15 mouse cellular contexts compared by ENCODE assay signal in the genomic region with DNA sequence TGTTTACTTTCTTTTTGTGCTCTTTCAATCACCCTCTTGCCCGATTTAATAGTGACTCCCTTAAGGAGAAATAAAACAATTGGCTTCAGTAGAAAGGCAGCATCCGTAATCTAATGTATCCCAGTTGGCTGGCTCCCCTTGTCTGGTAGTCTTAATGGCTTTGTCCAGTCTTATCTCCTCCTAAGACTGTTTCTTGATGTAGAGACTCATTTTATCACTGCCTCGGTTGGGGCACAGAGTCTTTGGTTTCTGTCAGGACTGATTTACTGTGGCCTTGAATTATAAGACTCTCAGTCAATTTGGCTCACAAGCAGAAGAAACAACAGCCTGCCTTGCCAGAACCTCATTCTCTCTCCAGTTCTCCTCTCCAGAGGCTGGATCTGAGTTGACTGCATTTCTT.
"Had no signal": no experiment of that assay in that cellular context is flagged by ENCODE, and none has a peak within 500 bp of the region (broad histone marks: within the 10 kb centered on the region; RNA-seq: fewer than 3 reads in every experiment).

No protein-coding gene starts in this region.

- H3K9me3 ChIP-seq: limb, embryonic 15.5 days; liver, embryonic 12.5 days; neural tube, embryonic 13.5 days had no signal

- H3K4me3 ChIP-seq: limb, embryonic 15.5 days; liver, embryonic 12.5 days; midbrain, embryonic 12.5 days; neural tube, embryonic 13.5 days had no signal

- H3K27ac ChIP-seq: limb, embryonic 15.5 days; liver, embryonic 12.5 days; midbrain, embryonic 12.5 days; neural tube, embryonic 13.5 days had no signal

- H3K4me1 ChIP-seq: limb, embryonic 15.5 days; liver, embryonic 12.5 days; midbrain, embryonic 12.5 days; neural tube, embryonic 13.5 days had no signal

- H3K4me2 ChIP-seq: limb, embryonic 15.5 days; liver, embryonic 12.5 days; midbrain, embryonic 12.5 days; neural tube, embryonic 13.5 days had no signal

- H3K9ac ChIP-seq: limb, embryonic 15.5 days; liver, embryonic 12.5 days; midbrain, embryonic 12.5 days; neural tube, embryonic 13.5 days had no signal

- H3K36me3 ChIP-seq: limb, embryonic 15.5 days; liver, embryonic 12.5 days; midbrain, embryonic 12.5 days; neural tube, embryonic 13.5 days had no signal

- H3K27me3 ChIP-seq: limb, embryonic 15.5 days; liver, embryonic 12.5 days; midbrain, embryonic 12.5 days; neural tube, embryonic 13.5 days had no signal

- DNase-seq: kidney, adult 8-10 months; kidney, postnatal 36 days; layer of hippocampus, adult 9-11 months; layer of hippocampus, postnatal 36 days; lung, postnatal 10 days; retina, postnatal 1 day; right cerebral cortex, postnatal 4 days; spleen, adult 18-20 months; thymus, postnatal 36 days had no signal

- ATAC-seq: intestine, embryonic 16.5 days; liver, embryonic 12.5 days; midbrain, embryonic 16.5 days had no signal
